Mouse (Mus musculus): ENCODE measurements around the gene Kdsr.
"Not testable (repeated sequence)": the region's sequence is repeated elsewhere in the genome, so short reads cannot be mapped to it uniquely, and the experiment has no call there.

Kdsr gene

DNA sequence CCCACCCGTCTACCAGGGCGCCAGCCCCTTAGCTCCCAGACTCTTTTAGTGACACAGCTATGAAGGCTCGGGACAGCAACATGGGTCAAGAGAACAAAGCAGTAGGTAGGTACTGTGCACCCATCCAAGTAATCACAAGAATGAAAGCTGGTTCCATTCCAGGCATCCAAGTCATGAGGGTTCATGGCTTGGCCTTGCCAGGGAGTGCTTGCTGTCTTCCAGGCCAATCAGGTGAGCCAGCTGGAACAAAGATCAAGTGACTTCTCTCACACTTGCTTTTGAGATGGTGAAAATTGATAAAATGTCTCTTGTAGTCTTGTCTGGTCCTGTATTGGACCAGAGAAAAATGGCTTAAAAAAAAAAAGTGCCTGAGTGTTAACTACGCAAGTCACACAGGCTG lies 18.8 kb downstream of the Kdsr start:
- in situ Hi-C loops (cut with MboI, MseI) = loop anchor here (25.0 kb wide), 2 partner anchors 578 to 853 kb away; partner anchors contain the start of gene Phlpp1 (in 2 of the 2)

DNA sequence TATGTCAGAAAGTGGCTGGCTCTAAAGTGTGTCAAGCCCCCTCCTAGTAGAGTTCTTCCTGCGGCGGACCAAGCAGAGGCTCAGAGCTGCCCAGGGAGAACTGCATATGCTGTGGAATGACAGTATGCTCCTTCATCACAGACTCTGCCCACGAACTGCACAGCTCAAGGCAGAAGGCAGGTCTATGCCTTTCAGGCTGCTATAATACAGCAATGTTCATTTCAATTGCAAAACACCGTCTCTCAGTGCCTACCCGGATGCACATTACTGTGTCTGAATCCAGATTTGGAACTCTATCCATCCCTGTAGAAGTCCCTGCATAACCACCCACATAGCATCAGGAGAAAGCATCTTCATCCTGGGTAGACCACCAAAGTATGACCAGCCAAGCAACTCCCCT lies 19.7 kb downstream of the Kdsr start:
- in situ Hi-C loops (cut with MboI, MseI) = loop anchor here (5.0 to 25.0 kb wide), 3 partner anchors 313 to 853 kb away; partner anchors contain the start of gene Phlpp1 (in 2 of the 2)

DNA sequence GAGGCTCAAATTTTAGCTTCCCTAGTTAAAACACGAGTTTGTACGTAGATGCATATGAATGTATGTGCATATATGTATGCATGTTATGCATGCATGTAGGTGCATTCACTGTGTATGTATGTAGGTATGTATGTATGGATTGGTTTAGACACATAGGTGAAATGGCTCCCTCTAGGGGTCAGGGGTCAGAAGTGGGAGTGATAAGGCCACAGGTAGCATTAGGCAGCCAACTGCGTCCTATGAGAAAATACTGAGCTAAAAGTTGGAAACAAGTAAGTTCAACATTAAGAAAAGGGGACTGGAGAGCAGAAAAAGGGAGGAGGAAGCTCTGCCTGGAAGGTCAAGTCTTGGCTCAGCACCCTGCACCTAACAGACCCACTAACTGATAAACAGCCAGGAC lies 21.4 kb downstream of the Kdsr start:
- in situ Hi-C loops (cut with MboI, MseI) = loop anchor here (5.0 to 25.0 kb wide), 3 partner anchors 311 to 851 kb away; partner anchors contain the start of gene Phlpp1 (in 2 of the 2)

DNA sequence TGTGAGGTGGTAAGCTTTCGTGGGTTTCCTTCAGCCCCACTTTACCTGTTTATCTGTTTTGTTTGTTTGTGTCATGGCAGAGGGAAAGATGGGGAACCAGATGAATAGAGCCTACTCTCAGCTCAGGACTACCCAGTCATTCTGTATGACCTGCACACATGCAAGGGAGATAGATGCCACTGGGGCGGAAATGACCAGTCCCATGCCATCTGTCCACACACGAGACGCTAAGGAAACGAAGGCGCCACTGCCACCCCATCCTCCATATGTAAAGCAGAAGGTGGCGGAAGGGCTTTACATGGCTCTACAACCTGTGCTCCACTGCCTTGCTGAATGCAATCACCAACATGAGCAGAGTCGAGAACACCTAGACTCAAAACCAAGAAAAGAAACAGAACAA lies 23.3 kb downstream of the Kdsr start:
- in situ Hi-C loops (cut with MboI, MseI) = loop anchor here (5.0 to 25.0 kb wide), 3 partner anchors 309 to 849 kb away; partner anchors contain the start of gene Phlpp1 (in 2 of the 2)

DNA sequence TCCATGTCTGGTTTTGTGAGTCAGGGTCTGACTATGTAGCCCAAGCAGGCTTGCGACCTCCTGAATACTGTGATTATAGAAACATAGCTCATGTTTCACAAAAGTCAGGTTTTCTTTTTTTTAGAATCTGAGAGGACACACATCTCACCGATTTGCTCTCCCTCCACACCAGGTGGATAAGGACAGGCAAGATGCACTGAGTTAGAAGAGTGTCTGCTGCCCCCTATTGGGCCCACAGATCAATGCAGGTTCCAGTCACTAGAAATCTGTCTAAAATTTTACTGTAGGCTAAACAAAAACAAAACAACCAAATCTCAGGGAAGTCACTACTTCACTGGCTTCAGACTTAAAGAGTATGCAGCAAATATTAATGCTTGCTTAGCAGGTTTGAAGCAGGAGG lies 23.9 kb downstream of the Kdsr start:
- in situ Hi-C loops (cut with MboI, MseI) = loop anchor here (5.0 to 25.0 kb wide), 3 partner anchors 308 to 848 kb away; partner anchors contain the start of gene Phlpp1 (in 2 of the 2)

DNA sequence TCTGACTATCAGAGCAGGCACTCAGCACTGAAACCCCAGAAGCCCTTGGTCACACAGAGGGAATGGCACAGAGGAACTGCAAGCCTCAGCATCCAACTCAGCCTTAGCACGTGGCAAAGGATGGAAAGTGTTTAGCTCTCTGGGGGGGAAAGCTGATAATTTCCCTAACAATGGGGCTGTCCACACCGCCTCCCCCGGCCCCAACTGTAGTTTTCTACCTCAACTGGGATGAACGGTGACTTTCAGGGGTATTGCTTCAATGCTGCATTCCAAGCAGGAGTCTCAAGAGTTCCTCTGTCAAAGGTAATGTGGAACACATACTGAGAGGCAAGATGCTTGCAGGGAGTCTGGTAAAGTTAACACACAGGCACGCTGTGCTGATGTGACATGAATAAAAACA lies 37.5 kb downstream of the Kdsr start:
- in situ Hi-C loops (cut with MboI, MseI) = loop anchor here in 1 of 2 experiments (10.0 kb wide), 1 partner anchor 647 kb away; no protein-coding TSS in a partner anchor

DNA sequence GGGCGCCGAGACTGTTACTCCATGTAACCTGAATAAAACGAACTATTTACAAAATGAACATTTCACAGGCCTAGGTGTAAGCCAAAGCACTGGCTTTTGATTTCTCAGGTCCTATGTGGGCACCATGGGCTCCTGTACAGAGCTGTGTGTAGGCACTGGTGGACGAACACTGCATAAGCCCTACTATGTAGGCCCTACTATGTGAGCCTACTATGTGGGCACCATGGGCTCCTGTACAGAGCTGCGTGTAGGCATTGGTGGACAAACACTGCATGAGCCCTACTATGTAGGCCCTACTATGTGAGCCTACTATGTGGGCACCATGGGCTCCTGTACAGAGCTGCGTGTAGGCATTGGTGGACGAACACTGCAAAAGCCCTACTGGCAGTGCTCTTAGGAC lies 41.8 kb downstream of the Kdsr start:
- in situ Hi-C loops (cut with MboI, MseI) = not testable (repeated sequence)

DNA sequence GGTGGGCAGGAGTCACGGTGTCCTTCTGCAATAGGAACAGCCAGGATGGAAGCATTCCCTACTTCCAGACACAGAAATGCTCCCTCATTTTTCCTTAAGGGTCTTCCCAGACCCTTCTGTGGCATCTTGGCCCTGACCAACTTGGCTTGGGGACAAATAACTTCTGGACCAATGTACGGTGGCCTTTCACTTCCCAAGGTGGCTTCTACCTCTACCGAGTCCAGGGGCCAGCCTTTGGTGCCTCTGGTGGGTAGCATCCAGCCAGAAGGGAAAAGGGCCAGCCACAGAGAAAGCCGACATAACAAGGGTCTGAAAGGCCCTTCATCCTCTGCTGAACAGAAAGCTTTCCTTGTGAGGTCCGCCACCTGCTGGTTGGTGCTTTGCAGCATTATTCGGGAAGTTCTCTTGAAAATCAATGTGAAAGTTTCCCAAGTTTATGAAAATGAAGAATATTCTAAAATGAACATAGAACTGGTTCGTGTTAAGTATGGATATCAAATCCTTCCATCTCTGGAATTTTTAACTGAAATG lies 42.4 kb downstream of the Kdsr start:
- in situ Hi-C loops (cut with MboI, MseI) = no loop called here

DNA sequence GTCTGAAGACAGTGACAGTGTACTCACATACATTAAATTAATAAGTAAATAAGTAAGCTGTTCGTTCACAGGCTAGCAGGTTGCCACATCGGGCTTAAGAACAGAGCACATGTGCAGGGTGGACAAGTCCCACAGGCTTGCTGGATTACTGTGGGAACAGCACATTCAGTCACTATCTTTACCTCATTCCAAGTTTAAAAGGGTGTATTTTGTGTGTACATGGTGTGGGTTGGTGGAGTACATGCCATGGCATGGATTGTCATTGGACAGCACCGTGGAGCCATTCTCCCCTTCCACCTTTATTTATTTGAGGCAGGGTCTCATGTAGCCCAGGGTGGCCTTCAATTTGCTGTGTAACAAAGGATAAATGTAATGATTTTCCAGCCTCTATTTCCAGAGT lies 43.4 kb downstream of the Kdsr start:
- in situ Hi-C loops (cut with MboI, MseI) = no loop called here

DNA sequence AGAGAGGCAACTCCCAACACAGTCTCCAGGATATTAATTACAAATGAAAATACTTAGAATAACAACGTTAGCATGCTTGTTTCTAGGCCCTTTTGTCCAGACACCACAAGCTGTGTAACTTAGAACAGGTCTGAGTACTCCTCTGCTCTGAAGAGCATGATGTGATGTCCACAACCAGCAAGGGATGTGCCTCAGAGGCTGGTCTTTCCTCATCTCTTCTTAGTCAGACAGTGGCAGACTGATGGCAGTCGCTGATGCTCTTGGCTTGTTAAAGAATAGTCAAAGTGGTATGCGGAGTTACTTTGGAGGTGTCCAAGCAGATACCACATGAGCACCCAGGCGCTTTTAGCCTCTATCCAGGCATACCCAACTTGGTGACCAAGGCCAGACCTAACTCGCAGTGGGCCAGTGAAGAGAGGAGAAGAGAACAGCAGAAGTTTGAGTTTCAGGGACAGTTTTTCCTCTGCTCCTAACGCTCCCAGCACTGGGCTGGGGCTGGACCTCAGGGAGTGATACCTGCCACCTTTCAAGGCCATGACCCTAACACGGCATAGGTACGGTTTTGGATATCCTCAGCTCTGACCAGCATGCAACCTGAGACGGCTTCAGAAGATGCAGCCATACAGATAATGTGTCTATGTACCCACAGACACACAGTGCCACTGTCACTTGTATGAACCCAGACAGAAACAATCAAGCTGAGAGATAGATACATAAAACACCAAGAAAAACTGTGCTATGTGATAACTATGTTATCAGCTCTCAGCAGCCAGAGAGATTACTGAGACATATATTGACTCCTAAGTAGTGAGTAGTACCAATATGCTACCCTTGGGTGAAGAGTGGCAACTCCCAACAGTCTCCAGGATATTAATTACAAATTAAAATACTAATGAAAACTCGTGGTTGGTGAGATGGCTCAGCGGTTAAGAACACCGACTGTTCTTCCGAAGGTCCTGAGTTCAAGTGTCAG lies 44.1 kb downstream of the Kdsr start:
- in situ Hi-C loops (cut with MboI, MseI) = no loop called here

DNA sequence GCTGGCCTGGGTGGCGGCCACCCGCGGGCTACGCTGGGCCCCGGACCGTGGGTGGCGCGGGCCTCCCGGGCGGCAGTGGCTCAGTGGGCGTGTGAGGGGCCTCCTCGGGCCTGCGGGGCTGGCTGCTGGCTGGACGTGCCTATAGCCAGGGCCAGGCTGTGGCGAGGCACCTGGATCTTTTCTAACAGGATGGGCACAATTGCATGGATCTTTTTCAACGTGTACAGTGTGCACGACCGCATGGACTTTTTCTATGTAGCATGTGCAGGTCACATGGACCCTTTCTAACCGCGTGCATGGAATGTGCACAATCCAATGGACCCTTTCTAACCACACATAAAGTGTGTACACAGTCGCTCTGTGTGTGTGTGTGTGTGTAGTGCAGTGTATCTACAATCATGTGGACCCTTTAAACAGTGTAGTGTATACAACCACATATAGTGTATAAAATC lies 45.0 kb downstream of the Kdsr start:
- in situ Hi-C loops (cut with MboI, MseI) = loop anchor here (5.0 kb wide), 4 partner anchors 57 to 202 kb away; no protein-coding TSS in a partner anchor

DNA sequence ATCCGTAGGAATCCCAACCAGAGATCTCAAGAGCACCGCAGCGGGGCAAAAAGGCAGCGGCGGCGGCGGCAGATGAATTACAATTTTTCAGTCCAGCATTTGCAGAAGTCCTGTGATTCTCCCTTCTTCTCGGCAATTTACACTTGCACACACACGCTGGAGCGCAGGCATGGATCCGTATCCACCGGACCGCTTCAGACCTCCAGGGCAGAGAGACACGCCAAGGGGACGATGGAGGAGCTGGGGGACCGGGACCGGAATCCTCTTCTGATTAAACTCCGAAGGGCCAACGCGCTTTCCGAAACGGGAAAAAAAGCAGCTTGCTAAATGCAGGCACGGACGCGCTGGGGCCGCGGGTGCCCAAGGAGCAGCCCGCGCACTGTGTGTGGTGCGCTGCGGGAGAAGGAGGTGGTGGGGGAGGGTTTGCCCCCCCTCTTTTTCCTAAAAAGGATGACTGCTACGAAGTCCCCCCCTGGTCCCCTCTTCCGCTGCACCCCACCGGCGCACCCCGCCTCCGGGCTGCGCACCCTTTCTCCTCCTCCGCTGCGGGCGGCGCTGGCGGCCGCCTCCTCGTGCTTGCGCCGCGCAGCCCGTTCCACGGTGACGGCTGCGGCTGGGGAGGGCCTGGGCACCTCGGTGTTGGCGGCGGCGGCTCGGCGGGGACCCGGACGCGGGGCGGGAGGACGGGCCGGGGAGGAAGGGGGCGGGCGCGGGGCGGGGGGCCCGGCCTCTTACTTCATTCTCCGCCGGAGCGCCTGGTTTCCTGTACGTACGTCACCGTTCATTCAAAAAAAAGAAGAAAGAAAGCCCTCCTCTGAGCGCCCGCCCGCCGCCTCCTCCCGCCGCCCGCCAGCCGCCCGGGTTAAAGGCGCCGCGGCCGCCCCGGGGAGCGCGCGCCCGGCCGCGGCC lies 45.7 kb downstream of the Kdsr start, which contains the start of gene Bcl2:
Gene Bcl2 (minus strand): TSS at position 654 of the 909 bp plus-strand sequence.
- in situ Hi-C loops (cut with MboI, MseI) = loop anchor here (5.0 kb wide), 4 partner anchors 57 to 202 kb away; no protein-coding TSS in a partner anchor

DNA sequence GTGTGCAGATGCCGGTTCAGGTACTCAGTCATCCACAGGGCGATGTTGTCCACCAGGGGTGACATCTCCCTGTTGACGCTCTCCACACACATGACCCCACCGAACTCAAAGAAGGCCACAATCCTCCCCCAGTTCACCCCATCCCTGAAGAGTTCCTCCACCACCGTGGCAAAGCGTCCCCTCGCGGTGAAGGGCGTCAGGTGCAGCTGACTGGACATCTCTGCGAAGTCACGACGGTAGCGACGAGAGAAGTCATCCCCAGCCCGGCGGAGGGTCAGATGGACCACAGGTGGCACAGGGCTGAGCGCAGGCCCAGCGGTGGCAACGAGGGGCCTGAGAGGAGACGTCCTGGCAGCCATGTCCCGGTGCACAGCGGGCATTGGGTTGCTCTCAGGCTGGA lies 47.2 kb downstream of the Kdsr start:
- in situ Hi-C loops (cut with MboI, MseI) = loop anchor here (5.0 kb wide), 4 partner anchors 55 to 200 kb away; no protein-coding TSS in a partner anchor

DNA sequence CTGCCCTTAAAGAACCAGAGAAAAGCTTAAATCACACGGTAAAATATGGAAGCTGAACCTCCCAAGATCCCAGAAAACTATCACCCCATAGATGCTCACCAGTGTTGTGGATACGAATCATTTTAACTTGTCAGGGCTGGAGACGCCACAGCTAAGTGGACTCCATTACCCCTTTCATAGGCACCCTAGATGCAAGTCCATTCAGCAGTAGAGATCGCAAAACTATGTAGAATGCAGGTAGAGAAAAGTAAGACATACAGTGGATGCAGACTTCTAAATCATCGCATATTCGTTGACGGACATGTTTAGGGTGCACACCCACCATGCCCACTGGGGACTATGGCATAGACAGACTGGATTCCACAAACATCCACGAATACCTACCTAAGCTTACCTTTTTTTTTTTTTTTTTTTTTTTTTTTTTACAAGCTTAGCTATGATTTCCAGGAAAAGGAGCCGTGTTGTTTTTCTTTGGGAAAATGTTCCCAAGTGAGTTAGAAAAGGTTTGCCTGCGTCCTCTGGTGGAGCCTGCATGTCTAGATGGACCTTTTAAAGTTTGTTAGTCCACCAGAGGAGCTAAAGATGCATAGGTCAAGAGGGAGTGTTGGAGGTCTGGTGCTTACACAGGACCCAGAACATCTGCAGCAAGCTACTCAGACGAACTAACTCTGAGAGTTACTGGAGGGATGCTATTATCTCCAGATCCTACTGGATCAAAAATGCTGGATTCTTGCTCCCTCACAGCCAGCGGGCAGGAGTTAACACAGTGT lies 48.0 kb downstream of the Kdsr start:
- in situ Hi-C loops (cut with MboI, MseI) = loop anchor here (5.0 kb wide), 4 partner anchors 54 to 199 kb away; no protein-coding TSS in a partner anchor

DNA sequence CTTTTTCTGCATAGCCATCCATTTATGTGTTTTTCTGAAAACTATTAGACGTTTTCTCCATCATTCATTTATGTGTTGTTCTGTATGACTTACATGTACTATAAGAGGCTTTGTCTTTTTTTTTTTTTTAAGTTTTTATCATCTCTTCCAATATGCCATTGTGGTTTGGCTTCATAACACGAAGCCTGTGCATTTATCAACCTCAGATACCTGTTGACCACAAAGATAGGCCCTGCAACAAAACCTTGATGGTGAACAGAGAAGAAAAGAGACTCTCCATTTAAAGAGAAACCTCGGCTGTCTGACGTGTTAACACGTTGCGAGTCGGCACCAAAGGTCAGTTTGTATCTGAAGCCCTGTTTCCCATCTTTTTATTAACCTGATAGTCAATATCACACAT lies 49.3 kb downstream of the Kdsr start:
- in situ Hi-C loops (cut with MboI, MseI) = loop anchor here (5.0 kb wide), 4 partner anchors 53 to 198 kb away; no protein-coding TSS in a partner anchor

DNA sequence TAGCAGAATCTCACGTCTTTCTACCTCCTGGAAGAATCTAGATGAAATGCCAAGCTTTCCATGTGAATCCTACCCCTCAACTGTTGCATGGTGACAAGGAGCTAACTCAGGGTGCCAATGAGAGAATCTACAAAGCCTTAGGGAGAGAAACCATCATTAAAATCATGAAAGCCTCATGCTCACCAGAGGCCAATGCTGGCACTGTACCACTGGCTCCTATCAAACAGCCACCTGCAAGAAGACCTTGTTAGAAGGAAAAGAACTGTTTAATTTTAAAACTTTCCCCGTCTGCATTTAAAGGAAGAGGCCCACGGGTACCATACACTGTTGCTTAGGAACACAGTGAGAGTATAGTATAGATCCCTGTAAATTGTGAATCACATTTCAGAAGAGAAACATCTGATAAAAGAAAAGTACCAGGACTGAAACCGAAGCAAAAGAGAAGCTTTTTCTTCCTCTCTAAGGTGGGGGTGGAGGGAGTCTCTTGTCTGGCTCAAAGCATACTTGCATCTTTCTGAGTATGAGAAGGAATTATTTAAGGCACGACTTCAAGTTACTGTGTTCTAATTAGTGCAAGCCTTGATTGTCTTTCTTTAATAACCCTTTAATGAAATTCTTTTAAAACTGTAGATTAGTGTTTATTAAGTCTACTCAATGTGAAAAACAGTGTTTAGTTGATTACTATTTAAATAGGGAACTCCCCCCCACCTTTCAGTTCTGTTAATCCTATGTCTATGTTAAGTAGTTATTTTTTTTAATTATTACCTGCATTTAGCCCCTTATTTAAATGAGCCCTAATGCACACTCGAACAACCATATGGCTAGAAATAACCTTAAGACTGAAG lies 52.3 kb downstream of the Kdsr start:
- in situ Hi-C loops (cut with MboI, MseI) = loop anchor here in 1 of 2 experiments (5.0 kb wide), 1 partner anchor 185 kb away; no protein-coding TSS in a partner anchor

DNA sequence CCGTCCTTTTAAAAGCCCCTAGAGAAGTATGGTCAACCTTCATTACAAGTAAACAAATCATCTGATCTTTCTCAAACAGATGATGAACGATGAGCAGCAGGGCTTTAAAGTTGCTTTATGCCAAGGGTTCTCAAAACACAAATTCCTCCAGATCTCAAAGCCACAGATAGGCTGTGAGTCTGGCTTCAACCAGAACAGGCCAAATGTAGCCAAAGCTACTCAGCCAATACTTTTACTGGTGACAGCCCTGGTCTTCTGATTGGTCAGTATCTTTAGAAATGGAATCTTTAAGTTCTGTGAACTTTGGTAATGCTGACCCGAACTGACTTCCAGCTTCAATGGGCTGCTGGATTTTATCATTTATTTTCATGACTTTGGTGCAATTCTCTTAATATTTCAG lies 56.3 kb downstream of the Kdsr start:
- in situ Hi-C loops (cut with MboI, MseI) = no loop called here

DNA sequence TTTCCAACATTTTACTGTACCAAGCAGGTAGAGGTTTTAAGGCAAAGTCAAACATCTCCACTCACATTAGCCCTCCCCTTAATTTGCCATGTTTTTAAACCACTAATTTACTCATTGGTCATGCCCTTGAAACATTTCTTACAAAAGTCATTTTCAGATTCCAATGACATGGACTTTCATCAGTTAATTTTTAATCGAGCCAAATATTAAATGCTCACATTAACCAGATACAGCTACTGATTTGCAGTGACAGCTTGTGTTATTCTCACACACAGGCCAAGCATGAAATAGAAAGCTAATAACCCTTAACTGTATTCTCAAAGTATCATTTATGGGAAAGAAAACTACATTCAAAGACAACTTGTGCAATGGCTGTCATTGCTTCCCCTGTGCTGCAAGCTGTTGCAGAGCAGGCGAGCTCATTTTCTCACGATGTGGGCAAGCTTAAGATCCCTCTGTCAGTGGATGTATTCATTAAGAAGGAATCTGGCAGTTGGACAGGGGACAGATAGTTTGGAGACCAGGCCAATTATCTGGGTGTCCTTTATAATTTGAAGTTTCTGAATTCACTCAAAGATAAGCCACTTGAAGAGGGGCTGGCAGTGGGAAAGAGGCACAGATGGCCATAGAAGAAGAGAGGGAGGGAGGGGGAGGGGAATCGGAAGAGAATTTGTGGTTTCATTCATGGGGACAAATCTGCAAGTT lies 56.9 kb downstream of the Kdsr start:
- in situ Hi-C loops (cut with MboI, MseI) = no loop called here
